Mouse (Mus musculus): ENCODE data around the gene Wwox. TPM values are rescaled to one million over a fixed set of nuclear protein-coding genes. Genes with fewer than 3 reads are reported as not detected.

Gene Wwox
- total and polyA plus RNA-seq, 3 experiments = 7.6 to 61.8 (median 12.2) TPM

DNA sequence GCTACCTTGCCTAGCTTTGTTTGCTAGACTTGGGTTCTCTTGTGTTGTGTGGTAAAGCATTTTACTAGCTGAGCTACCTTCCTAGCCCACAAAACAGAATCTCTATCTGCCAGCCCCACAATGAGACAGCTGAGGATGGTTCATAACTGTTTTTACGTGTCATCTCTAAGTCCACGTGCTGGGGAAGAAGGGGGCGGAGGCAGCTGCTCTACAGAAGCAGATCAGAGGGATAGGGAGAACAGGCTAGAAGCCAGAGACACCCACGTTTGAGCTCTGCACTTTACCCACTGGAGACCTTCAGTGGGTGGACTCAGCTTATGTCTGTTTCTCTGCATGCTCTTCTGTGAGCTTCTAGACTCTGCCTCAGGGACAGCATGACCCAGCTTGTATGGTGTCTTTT lies 17.9 kb upstream of the Wwox start:
- Histone ChIP-seq H3K9ac (ENCODE audit: control insufficient read depth, low read depth, low read length, poor library complexity, severe bottlenecking) (no peak overlapping the region), H3K9me3 (replicated peaks; ENCODE audit: insufficient read depth, low read length) (no peaks in the 10 kb centered on the region), H3K27me3 (ENCODE audit: control insufficient read depth in 1 of 2, insufficient read depth in 2 of 2, low read length in 2 of 2) (no peaks in the 10 kb centered on the region), H3K27ac (ENCODE audit: control insufficient read depth, low read depth, low read length) (no peak overlapping the region), H3K79me2 (ENCODE audit: control insufficient read depth, insufficient read depth, low read length, poor library complexity) (no peaks in the 10 kb centered on the region), H3K36me3 (ENCODE audit: control insufficient read depth in 1 of 2, insufficient read depth in 2 of 2, low read length in 2 of 2) (no peaks in the 10 kb centered on the region), H3K4me1 (ENCODE audit: control insufficient read depth in 1 of 2, insufficient read depth in 2 of 2, low read length in 2 of 2) (no peaks in the 10 kb centered on the region), H3K4me3 (ENCODE audit: control insufficient read depth in 1 of 2, insufficient read depth in 1 of 2, low read depth in 2 of 2, low read length in 2 of 2) (no peak overlapping the region)
- TF ChIP-seq MAFK (IDR thresholded peaks at IDR 0.05; ENCODE audit: borderline replicate concordance, low read depth, low read length) = no peak
- no peak for DNase-seq (ENCODE audit: low read depth, low spot score)

- peaks cover 0 to 12% of the 10 kb centered on the region in 2 experiments; a peak in 1 of 4 replicates for H3K4me1 ChIP-seq (ENCODE audit: control insufficient read depth in 1 of 2, insufficient read depth in 2 of 2, low read length in 2 of 2)
- H3K27ac ChIP-seq (ENCODE audit: control insufficient read depth, low read depth, low read length) = no peak overlapping the region
- TF ChIP-seq ZC3H11A (IDR thresholded peaks at IDR 0.05; ENCODE audit: low read depth, low read length) (peak; percentile 67), SIN3A (IDR thresholded peaks at IDR 0.05; ENCODE audit: low read length) (no peak), E2F4 (IDR thresholded peaks at IDR 0.05; ENCODE audit: borderline replicate concordance, low read depth, low read length) (no peak), CHD1 (IDR thresholded peaks at IDR 0.05; ENCODE audit: low read depth, low read length) (no peak), RAD21 (IDR thresholded peaks at IDR 0.05; ENCODE audit: low read depth, low read length) (peak; percentile 91), HCFC1 (IDR thresholded peaks at IDR 0.05; ENCODE audit: low read depth, low read length) (peak; percentile 38; the same call in 1 of the 2 replicates), TAL1 (IDR thresholded peaks at IDR 0.05; ENCODE audit: low read length) (no peak), CHD2 (IDR thresholded peaks at IDR 0.05; ENCODE audit: low read length) (no peak), NELFE (IDR thresholded peaks at IDR 0.05; ENCODE audit: low read depth, low read length) (no peak), TCF12 (IDR thresholded peaks at IDR 0.05; ENCODE audit: low read depth, low read length) (no peak), SMC3 (IDR thresholded peaks at IDR 0.05; ENCODE audit: low read depth, low read length) (peak; percentile 83), MAX (IDR thresholded peaks at IDR 0.05; ENCODE audit: low read length) (no peak), ZMIZ1 (IDR thresholded peaks at IDR 0.05; ENCODE audit: low read depth, low read length) (no peak), CTCF (IDR thresholded peaks at IDR 0.05 in 2 of 3, conservative IDR thresholded peaks at IDR 0.05 in 1 of 3; ENCODE audit: control insufficient read depth in 1 of 3, insufficient read depth in 1 of 3, low read depth in 2 of 3, low read length in 3 of 3, poor library complexity in 1 of 3, severe bottlenecking in 1 of 3) (peak; percentile 85 to 90 (median 89))
- H3K79me2 ChIP-seq (ENCODE audit: control insufficient read depth, insufficient read depth, low read length, poor library complexity) = no peaks in the 10 kb centered on the region; the same call in 1 of the 2 replicates
- no peaks in the 10 kb centered on the region for H3K27me3 ChIP-seq (ENCODE audit: control insufficient read depth in 1 of 2, insufficient read depth in 2 of 2, low read length in 2 of 2)
- H3K36me3 ChIP-seq (ENCODE audit: control insufficient read depth in 1 of 2, insufficient read depth in 2 of 2, low read length in 2 of 2) = peaks cover 0 to 8% of the 10 kb centered on the region in 2 experiments; a peak in 1 of 4 replicates
- peak; percentile 84 for DNase-seq (ENCODE audit: low read depth, low spot score)
- H3K9ac ChIP-seq (ENCODE audit: control insufficient read depth, low read depth, low read length, poor library complexity, severe bottlenecking) = no peak overlapping the region
- no peak overlapping the region; a peak in 1 of 4 replicates for H3K4me3 ChIP-seq (ENCODE audit: control insufficient read depth in 1 of 2, insufficient read depth in 1 of 2, low read depth in 2 of 2, low read length in 2 of 2)
- no peaks in the 10 kb centered on the region for H3K9me3 ChIP-seq (replicated peaks; ENCODE audit: insufficient read depth, low read length)
These were observed 1.2 kb upstream of the Wwox start for GRCm38 (mm10) chr8:114438236-114438635.

- Histone ChIP-seq H3K9ac (ENCODE audit: control insufficient read depth, low read depth, low read length, poor library complexity, severe bottlenecking) (peak overlapping the region; percentile 66), H3K79me2 (ENCODE audit: control insufficient read depth, insufficient read depth, low read length, poor library complexity) (no peaks in the 10 kb centered on the region; the same call in 1 of the 2 replicates), H3K27ac (ENCODE audit: control insufficient read depth, low read depth, low read length) (no peak overlapping the region), H3K27me3 (ENCODE audit: control insufficient read depth in 1 of 2, insufficient read depth in 2 of 2, low read length in 2 of 2) (no peaks in the 10 kb centered on the region), H3K9me3 (replicated peaks; ENCODE audit: insufficient read depth, low read length) (no peaks in the 10 kb centered on the region), H3K4me1 (ENCODE audit: control insufficient read depth in 1 of 2, insufficient read depth in 2 of 2, low read length in 2 of 2) (peaks cover 0 to 12% of the 10 kb centered on the region in 2 experiments; a peak in 1 of 4 replicates), H3K4me3 (ENCODE audit: control insufficient read depth in 1 of 2, insufficient read depth in 1 of 2, low read depth in 2 of 2, low read length in 2 of 2) (peak overlapping the region; percentile 43 to 71), H3K36me3 (ENCODE audit: control insufficient read depth in 1 of 2, insufficient read depth in 2 of 2, low read length in 2 of 2) (peaks cover 0 to 8% of the 10 kb centered on the region in 2 experiments; a peak in 1 of 4 replicates)
- TF ChIP-seq CTCF (IDR thresholded peaks at IDR 0.05 in 2 of 3, conservative IDR thresholded peaks at IDR 0.05 in 1 of 3; ENCODE audit: control insufficient read depth in 1 of 3, insufficient read depth in 1 of 3, low read depth in 2 of 3, low read length in 3 of 3, poor library complexity in 1 of 3, severe bottlenecking in 1 of 3) (peak in 2 of 3 experiments; percentile 15 to 36; a peak in 2 of 6 replicates), POLR2AphosphoS2 (IDR thresholded peaks at IDR 0.05; ENCODE audit: low read length) (no peak), HCFC1 (IDR thresholded peaks at IDR 0.05; ENCODE audit: low read depth, low read length) (no peak), RCOR1 (IDR thresholded peaks at IDR 0.05; ENCODE audit: low read depth, low read length) (no peak)
- no peak for DNase-seq (ENCODE audit: low read depth, low spot score)
These were observed 742 bp downstream of the Wwox start for GRCm38 (mm10) chr8:114440205-114440589.
